Mouse (Mus musculus) stomach, postnatal 0 days (tissue): ENCODE data around the gene Rfpl4. TPM values are rescaled to one million over a fixed set of nuclear protein-coding genes. Genes with fewer than 3 reads are reported as not detected.
A peak's percentile ranks its signal among the peaks of the same experiment; 100 is the strongest.

Experiments used
- ATAC-seq: fragments of 200-750 bp; cut with Nextera tagmentation; 2 replicates; pipeline ENCODE4 v1.8.0; 2017; ENCODE audit not compliant: low FRiP score, low TSS enrichment
- DNase-seq: peaks from one replicate; pipeline ENCODE4 v3.0.0-alpha.2; 2016; ENCODE audit warnings: low spot score
- H3K27ac ChIP-seq: fragments of 300-500 bp; sonication (generic); replicated peaks from 2 replicates; pipeline ENCODE4 v1.5.1; 2014; ENCODE audit warnings: mild to moderate bottlenecking, control low read depth
- H3K27me3 ChIP-seq: fragments of 300-500 bp; sonication (generic); 2 replicates; pipeline ENCODE4 v1.6.1; 2014; ENCODE audit warnings: low read length; ENCODE audit not compliant: control insufficient read depth, insufficient read depth
- H3K36me3 ChIP-seq: fragments of 300-500 bp; sonication (generic); 2 replicates; pipeline ENCODE4 v1.6.1; 2014; ENCODE audit warnings: low read length, mixed read lengths; ENCODE audit not compliant: control insufficient read depth, insufficient read depth
- H3K4me1 ChIP-seq: fragments of 300-500 bp; sonication (generic); replicated peaks from 2 replicates; pipeline ENCODE4 v1.6.1; 2014; ENCODE audit warnings: antibody characterized with exemption; ENCODE audit not compliant: control insufficient read depth, insufficient read depth
- H3K4me2 ChIP-seq: fragments of 300-500 bp; sonication (generic); replicated peaks from 2 replicates; pipeline ENCODE4 v1.6.1; 2014; ENCODE audit warnings: low read depth, mild to moderate bottlenecking, control low read depth, moderate library complexity
- H3K4me3 ChIP-seq: fragments of 300-500 bp; sonication (generic); 2 replicates; pipeline ENCODE4 v1.5.1; 2014; ENCODE audit warnings: low read depth, low read length, control low read depth
- H3K9ac ChIP-seq: fragments of 300-500 bp; sonication (generic); 2 replicates; pipeline ENCODE4 v1.6.1; 2014; ENCODE audit warnings: mild to moderate bottlenecking, low read length, control low read depth, mixed read lengths
- H3K9me3 ChIP-seq: fragments of 300-500 bp; sonication (generic); 2 replicates; pipeline ENCODE4 v1.6.1; 2016; ENCODE audit warnings: low read length; ENCODE audit not compliant: control insufficient read depth
- CTCF ChIP-seq: IDR thresholded peaks from 2 replicates; pipeline ENCODE4 v1.5.1; 2016; ENCODE audit warnings: antibody characterized with exemption, low read depth, mild to moderate bottlenecking, moderate library complexity
- EP300 ChIP-seq: optimal IDR thresholded peaks from 2 replicates; pipeline ENCODE3; 2016; ENCODE audit warnings: antibody characterized with exemption
- WGBS: fragments of 180-500 bp; shearing (Covaris S2); extraction: QIAGEN DNeasy Blood & Tissue Kit; methylation state at CpG from one replicate; pipeline ENCODE4 v1.1.7; 2014; 5-methylcytosine and 5-hydroxymethylcytosine counted together
- polyA plus RNA-seq: library from polyadenylated mRNA; unstranded; fragments of >200 nt; fragmentation: Nextera tagmentation; extraction: Ambion mirVana; gene quantifications from 2 replicates; pipeline ENCODE4 v1.2.1, GENCODE M21; 2015

Gene Rfpl4
- polyA plus RNA-seq, 1 experiment from 2014 or later, result not detected

GRCm38 (mm10) chr7:5076931-5077330 is 39.8 kb downstream of the Rfpl4 start:
- H3K27ac ChIP-seq, result no peak overlapping the region

GRCm38 (mm10) chr7:5074984-5075383 is 41.8 kb downstream of the Rfpl4 start:
- H3K27ac ChIP-seq, result no peak overlapping the region
- H3K9me3 ChIP-seq, result no peaks in the 10 kb centered on the region
- TF ChIP-seq EP300 (no peak), CTCF (no peak)
- H3K4me1 ChIP-seq, result no peaks in the 10 kb centered on the region
- H3K9ac ChIP-seq, result no peak overlapping the region
- peaks cover 40% of the 10 kb centered on the region for H3K36me3 ChIP-seq
- H3K27me3 ChIP-seq, result no peaks in the 10 kb centered on the region
- no peak overlapping the region for H3K4me3 ChIP-seq
- no peak for DNase-seq
- WGBS, result 87% methylated on average over 5 of the region's 5 CpGs
- H3K4me2 ChIP-seq, result no peak overlapping the region
- no peak for ATAC-seq

More at GRCm38 (mm10) chr7:5076931-5077330, 39.8 kb downstream of the Rfpl4 start:
- DNase-seq (no peak), ATAC-seq (no peak)
- H3K27me3 ChIP-seq, result no peaks in the 10 kb centered on the region
- peaks cover 27% of the 10 kb centered on the region for H3K36me3 ChIP-seq
- no peak overlapping the region for H3K4me3 ChIP-seq
- no peaks in the 10 kb centered on the region for H3K9me3 ChIP-seq
- no peak overlapping the region for H3K9ac ChIP-seq
- H3K4me2 ChIP-seq, result no peak overlapping the region
- 64% methylated on average over 2 of the region's 2 CpGs for WGBS
- TF ChIP-seq EP300, result no peak
- no peak for TF ChIP-seq CTCF
- H3K4me1 ChIP-seq, result 0 out of 2 replicates have a peak, but pooled peaks cover 2% of the 10 kb centered on the region

- Histone ChIP-seq H3K27me3 (no peaks in the 10 kb centered on the region), H3K4me2 (no peak overlapping the region), H3K27ac (no peak overlapping the region), H3K4me1 (no peaks in the 10 kb centered on the region), H3K9me3 (no peaks in the 10 kb centered on the region), H3K4me3 (no peak overlapping the region), H3K36me3 (peaks cover 45% of the 10 kb centered on the region), H3K9ac (no peak overlapping the region)
- 32% methylated on average over 1 of the region's 1 CpGs for WGBS
- ATAC-seq (0 out of 2 replicates have a peak, but pooled peaks have one; percentile 16), DNase-seq (no peak)
- TF ChIP-seq CTCF (no peak), EP300 (no peak)
Observed at GRCm38 (mm10) chr7:5073586-5073985, 43.2 kb downstream of the Rfpl4 start.

- H3K27me3 ChIP-seq, result no peaks in the 10 kb centered on the region
- TF ChIP-seq CTCF (no peak), EP300 (no peak)
- no peak overlapping the region for H3K9ac ChIP-seq
- H3K4me1 ChIP-seq, result 0 out of 2 replicates have a peak, but pooled peaks cover 4% of the 10 kb centered on the region
- DNase-seq (no peak), ATAC-seq (no peak)
- no peak overlapping the region for H3K4me2 ChIP-seq
- WGBS, result 87% methylated on average over 6 of the region's 6 CpGs
- no peak overlapping the region for H3K4me3 ChIP-seq
- H3K36me3 ChIP-seq, result peaks cover 13% of the 10 kb centered on the region
- H3K27ac ChIP-seq, result no peak overlapping the region
- H3K9me3 ChIP-seq, result no peaks in the 10 kb centered on the region
Observed at GRCm38 (mm10) chr7:5064886-5065285, 51.9 kb downstream of the Rfpl4 start.

GRCm38 (mm10) chr7:5062360-5063001 is 54.3 kb downstream of the Rfpl4 start:
- peak; percentile 67 for ATAC-seq
- 0 out of 2 replicates have a peak, but pooled peaks cover 4% of the 10 kb centered on the region for H3K4me1 ChIP-seq
- peak; percentile 83 for DNase-seq
- peak overlapping the region; percentile 96 for H3K9ac ChIP-seq
- peak overlapping the region; percentile 67 for H3K4me3 ChIP-seq
- H3K9me3 ChIP-seq, result no peaks in the 10 kb centered on the region
- H3K4me2 ChIP-seq, result peak overlapping the region; percentile 90
- TF ChIP-seq EP300 (no peak), CTCF (no peak)
- H3K27me3 ChIP-seq, result no peaks in the 10 kb centered on the region
- peaks cover 4% of the 10 kb centered on the region for H3K36me3 ChIP-seq
- WGBS, result under 1% methylated on average over 46 of the region's 51 CpGs
- peak overlapping the region; percentile 99 for H3K27ac ChIP-seq

- 0 out of 2 replicates have a peak, but pooled peaks cover 4% of the 10 kb centered on the region for H3K4me1 ChIP-seq
- peak within 1 kb of the TSS; percentile 67 for H3K4me3 ChIP-seq
Observed at GRCm38 (mm10) chr7:5061774-5062359, 54.9 kb downstream of the Rfpl4 start, which contains the start of gene U2af2. TSS of gene U2af2 (plus strand) at chr7:5062143.

More at GRCm38 (mm10) chr7:5061774-5062359, 54.9 kb downstream of the Rfpl4 start, which contains the start of gene U2af2:
- Histone ChIP-seq H3K9ac (peak within 1 kb of the TSS; percentile 96), H3K36me3 (no peaks in the 10 kb centered on the region; the same call in 1 of the 2 replicates), H3K9me3 (no peaks in the 10 kb centered on the region), H3K27ac (peak within 1 kb of the TSS; percentile 99), H3K27me3 (no peaks in the 10 kb centered on the region), H3K4me2 (peak within 1 kb of the TSS; percentile 90)
- no peak for TF ChIP-seq CTCF
- no peak for TF ChIP-seq EP300
- WGBS, result under 1% methylated on average over 63 of the region's 65 CpGs
- DNase-seq, result peak; percentile 98
- peak; percentile 88 for ATAC-seq
